Mouse (Mus musculus) forebrain, embryonic 10.5 days (tissue): ENCODE results near the gene Col4a2. TPM values are rescaled to one million over a fixed set of nuclear protein-coding genes. Genes with fewer than 3 reads are reported as not detected.

Source experiments
- DNase-seq: peaks from one replicate; pipeline ENCODE4 v3.0.0-alpha.2; 2017; ENCODE audit warnings: low spot score; ENCODE audit errors: extremely low spot score
- H3K27ac ChIP-seq: fragments of 300-500 bp; sonication (generic); 2 replicates; pipeline ENCODE4 v1.5.1; 2016; ENCODE audit warnings: mild to moderate bottlenecking
- H3K27me3 ChIP-seq: fragments of 300-500 bp; sonication (generic); 2 replicates; pipeline ENCODE4 v1.6.1; 2016; ENCODE audit warnings: mild to moderate bottlenecking; ENCODE audit not compliant: poor library complexity, severe bottlenecking
- H3K36me3 ChIP-seq: fragments of 300-500 bp; sonication (generic); replicated peaks from 2 replicates; pipeline ENCODE4 v1.6.1; 2016; ENCODE audit warnings: mild to moderate bottlenecking, moderate library complexity
- H3K4me1 ChIP-seq: fragments of 300-500 bp; sonication (generic); 2 replicates; pipeline ENCODE4 v1.6.1; 2016
- H3K4me3 ChIP-seq: fragments of 300-500 bp; sonication (generic); 2 replicates; pipeline ENCODE4 v1.5.1; 2016; ENCODE audit warnings: mild to moderate bottlenecking, moderate library complexity
- H3K9me3 ChIP-seq: fragments of 300-500 bp; sonication (generic); 2 replicates; pipeline ENCODE4 v1.6.1; 2016; ENCODE audit warnings: mild to moderate bottlenecking, moderate library complexity
- WGBS: fragments of 180-500 bp; shearing (Covaris S2); methylation state at CpG from one replicate; pipeline ENCODE4 v1.1.7; 2016; 5-methylcytosine and 5-hydroxymethylcytosine counted together
- polyA plus RNA-seq: library from polyadenylated mRNA; unstranded; fragments of >200 nt; fragmentation: Nextera tagmentation; extraction: Ambion mirVana; gene quantifications from 2 replicates; pipeline ENCODE4 v1.2.1, GENCODE M21; 2016

The Col4a2 gene
- polyA plus RNA-seq, 1 experiment from 2014 or later: 47.1 TPM

GRCm38 (mm10) chr8:11383379-11383778 lies 70.8 kb downstream of the Col4a2 start:
- Histone ChIP-seq H3K4me1 (peaks cover 59% of the 10 kb centered on the region), H3K27ac (no peak overlapping the region), H3K36me3 (no peaks in the 10 kb centered on the region), H3K9me3 (no peaks in the 10 kb centered on the region), H3K4me3 (no peak overlapping the region), H3K27me3 (no peaks in the 10 kb centered on the region)
- DNase-seq: no peak
- 66% methylated on average over 3 of the region's 3 CpGs for WGBS

GRCm38 (mm10) chr8:11384841-11385240 lies 72.2 kb downstream of the Col4a2 start:
- Histone ChIP-seq H3K27ac (no peak overlapping the region; the same call in 1 of the 2 replicates), H3K4me3 (no peak overlapping the region), H3K4me1 (peaks cover 53% of the 10 kb centered on the region), H3K36me3 (no peaks in the 10 kb centered on the region), H3K27me3 (no peaks in the 10 kb centered on the region), H3K9me3 (no peaks in the 10 kb centered on the region)
- WGBS: 82% methylated on average over 4 of the region's 4 CpGs
- DNase-seq: no peak

- peaks cover 53% of the 10 kb centered on the region for H3K4me1 ChIP-seq
- no peaks in the 10 kb centered on the region for H3K36me3 ChIP-seq
- no peak for DNase-seq
- H3K27ac ChIP-seq: peak overlapping the region; percentile 63
- no peaks in the 10 kb centered on the region for H3K27me3 ChIP-seq
- WGBS: 70% methylated on average over 9 of the region's 9 CpGs
- no peaks in the 10 kb centered on the region for H3K9me3 ChIP-seq
- H3K4me3 ChIP-seq: no peak overlapping the region
These were observed 72.8 kb downstream of the Col4a2 start for GRCm38 (mm10) chr8:11385272-11385905.

- no peaks in the 10 kb centered on the region for H3K36me3 ChIP-seq
- H3K27me3 ChIP-seq: no peaks in the 10 kb centered on the region
- no peak overlapping the region for H3K27ac ChIP-seq
- DNase-seq: no peak
- peaks cover 37% of the 10 kb centered on the region for H3K4me1 ChIP-seq
- no peak overlapping the region for H3K4me3 ChIP-seq
- WGBS: 90% methylated on average over 4 of the region's 4 CpGs
- H3K9me3 ChIP-seq: no peaks in the 10 kb centered on the region
These were observed 74.7 kb downstream of the Col4a2 start for GRCm38 (mm10) chr8:11387282-11387681.

GRCm38 (mm10) chr8:11389275-11390050 lies 76.9 kb downstream of the Col4a2 start:
- H3K27me3 ChIP-seq: no peaks in the 10 kb centered on the region
- H3K4me3 ChIP-seq: no peak overlapping the region
- H3K9me3 ChIP-seq: no peaks in the 10 kb centered on the region
- 89% methylated on average over 11 of the region's 11 CpGs for WGBS
- H3K27ac ChIP-seq: no peak overlapping the region
- H3K36me3 ChIP-seq: no peaks in the 10 kb centered on the region
- H3K4me1 ChIP-seq: peaks cover 28% of the 10 kb centered on the region
- DNase-seq: no peak

- H3K27ac ChIP-seq: 0 out of 2 replicates have a peak overlapping the region, but pooled peaks have one; percentile 6
- 3% methylated on average over 1 of the region's 1 CpGs for WGBS
- DNase-seq: peak; percentile 73
These were observed 80.1 kb downstream of the Col4a2 start for GRCm38 (mm10) chr8:11392739-11393138.

GRCm38 (mm10) chr8:11393161-11393560 lies 80.6 kb downstream of the Col4a2 start:
- peak overlapping the region; percentile 6 for H3K27ac ChIP-seq
- 66% methylated on average over 7 of the region's 7 CpGs for WGBS
- no peaks in the 10 kb centered on the region for H3K9me3 ChIP-seq
- H3K36me3 ChIP-seq: no peaks in the 10 kb centered on the region
- no peaks in the 10 kb centered on the region for H3K27me3 ChIP-seq
- H3K4me1 ChIP-seq: peaks cover 10% of the 10 kb centered on the region
- no peak overlapping the region for H3K4me3 ChIP-seq
- no peak for DNase-seq

More at GRCm38 (mm10) chr8:11392739-11393138, 80.1 kb downstream of the Col4a2 start:
- H3K36me3 ChIP-seq: no peaks in the 10 kb centered on the region
- peaks cover 10% of the 10 kb centered on the region for H3K4me1 ChIP-seq
- no peak overlapping the region for H3K4me3 ChIP-seq
- no peaks in the 10 kb centered on the region for H3K9me3 ChIP-seq
- no peaks in the 10 kb centered on the region for H3K27me3 ChIP-seq

- Histone ChIP-seq H3K36me3 (peaks cover 3% of the 10 kb centered on the region), H3K4me1 (peaks cover 12% of the 10 kb centered on the region), H3K27ac (peak overlapping the region; percentile 41), H3K4me3 (no peak overlapping the region), H3K27me3 (no peaks in the 10 kb centered on the region), H3K9me3 (no peaks in the 10 kb centered on the region)
- 67% methylated on average over 8 of the region's 8 CpGs for WGBS
- DNase-seq: no peak
These were observed 81.0 kb downstream of the Col4a2 start for GRCm38 (mm10) chr8:11393607-11394006.

GRCm38 (mm10) chr8:11394773-11395172 lies 82.2 kb downstream of the Col4a2 start:
- DNase-seq: no peak
- Histone ChIP-seq H3K27ac (no peak overlapping the region), H3K27me3 (no peaks in the 10 kb centered on the region), H3K9me3 (no peaks in the 10 kb centered on the region), H3K36me3 (peaks cover 5% of the 10 kb centered on the region), H3K4me3 (no peak overlapping the region), H3K4me1 (peaks cover 23% of the 10 kb centered on the region)
- WGBS: 72% methylated on average over 9 of the region's 9 CpGs

- peak overlapping the region; percentile 41; the same call in 1 of the 2 replicates for H3K27ac ChIP-seq
- H3K4me1 ChIP-seq: peaks cover 31% of the 10 kb centered on the region
- 90% methylated on average over 10 of the region's 10 CpGs for WGBS
- no peak for DNase-seq
- peaks cover 5% of the 10 kb centered on the region for H3K36me3 ChIP-seq
- H3K4me3 ChIP-seq: no peak overlapping the region
- no peaks in the 10 kb centered on the region for H3K9me3 ChIP-seq
- H3K27me3 ChIP-seq: no peaks in the 10 kb centered on the region
These were observed 83.0 kb downstream of the Col4a2 start for GRCm38 (mm10) chr8:11395601-11396000.

- H3K27me3 ChIP-seq: no peaks in the 10 kb centered on the region
- DNase-seq: no peak
- no peaks in the 10 kb centered on the region for H3K9me3 ChIP-seq
- 77% methylated on average over 7 of the region's 7 CpGs for WGBS
- H3K36me3 ChIP-seq: peaks cover 5% of the 10 kb centered on the region
- H3K27ac ChIP-seq: no peak overlapping the region
- no peak overlapping the region for H3K4me3 ChIP-seq
- peaks cover 31% of the 10 kb centered on the region for H3K4me1 ChIP-seq
These were observed 83.5 kb downstream of the Col4a2 start for GRCm38 (mm10) chr8:11396111-11396510.

GRCm38 (mm10) chr8:11397126-11397525 lies 84.5 kb downstream of the Col4a2 start:
- Histone ChIP-seq H3K27me3 (no peaks in the 10 kb centered on the region), H3K4me1 (peaks cover 31% of the 10 kb centered on the region), H3K4me3 (no peak overlapping the region), H3K36me3 (peaks cover 5% of the 10 kb centered on the region), H3K9me3 (no peaks in the 10 kb centered on the region), H3K27ac (no peak overlapping the region)
- WGBS: 92% methylated on average over 9 of the region's 9 CpGs
- no peak for DNase-seq

GRCm38 (mm10) chr8:11399706-11400105 lies 87.1 kb downstream of the Col4a2 start:
- H3K4me1 ChIP-seq: peaks cover 31% of the 10 kb centered on the region
- DNase-seq: no peak
- peak overlapping the region; percentile 72 for H3K27ac ChIP-seq
- 50% methylated on average over 8 of the region's 8 CpGs for WGBS
- H3K36me3 ChIP-seq: peaks cover 14% of the 10 kb centered on the region
- no peaks in the 10 kb centered on the region for H3K9me3 ChIP-seq
- H3K27me3 ChIP-seq: no peaks in the 10 kb centered on the region
- H3K4me3 ChIP-seq: no peak overlapping the region
